Mouse (Mus musculus) CH12.LX (cell line): ENCODE data around the gene Hdlbp. TPM values are rescaled to one million over a fixed set of nuclear protein-coding genes. Genes with fewer than 3 reads are reported as not detected.
"Not testable (repeated sequence)": the region's sequence is repeated elsewhere in the genome, so short reads cannot be mapped to it uniquely, and the experiment has no call there.

Experiments used
- DNase-seq: peaks from one replicate; pipeline ENCODE4 v3.0.0-alpha.2; 2013; ENCODE audit errors: extremely low read depth
- H3K27ac ChIP-seq: 2 replicates; pipeline ENCODE4 v1.5.1; 2012; ENCODE audit warnings: low read depth, mild to moderate bottlenecking, control low read depth, moderate library complexity; ENCODE audit not compliant: insufficient read depth
- H3K27me3 ChIP-seq: replicated peaks from 2 replicates; pipeline ENCODE3; 2012; ENCODE audit warnings: inconsistent platforms
- H3K36me3 ChIP-seq, 2 experiments: replicated peaks in 1 of 2; 2 replicates each; pipeline versions ENCODE3 to v1.6.1; 2012; ENCODE audit warnings: inconsistent platforms in 1 of 2, low read length in 1 of 2, mild to moderate bottlenecking in 1 of 2, mixed read lengths in 1 of 2, moderate library complexity in 1 of 2; ENCODE audit not compliant: control insufficient read depth in 1 of 2, insufficient read depth in 1 of 2
- H3K4me1 ChIP-seq, 2 experiments: 2 replicates each; pipeline ENCODE4 v1.6.1; 2012; ENCODE audit warnings: inconsistent platforms in 1 of 2, moderate library complexity in 1 of 2; ENCODE audit not compliant: insufficient read depth in 2 of 2, control insufficient read depth in 1 of 2
- H3K4me2 ChIP-seq: 2 replicates; pipeline ENCODE4 v1.6.1; 2012; ENCODE audit warnings: low read depth, mild to moderate bottlenecking, control low read depth; ENCODE audit not compliant: poor library complexity, insufficient read depth, severe bottlenecking
- H3K4me3 ChIP-seq, 3 experiments: fragments of 150-350 bp in 1 of 3; sonication (generic) in 1 of 3; replicated peaks in 1 of 3; 2 replicates each; pipeline versions ENCODE3 to v1.5.1; 2011 to 2012; ENCODE audit warnings: low read depth in 2 of 3, low read length in 2 of 3, mild to moderate bottlenecking in 2 of 3, moderate library complexity in 2 of 3, control low read depth in 1 of 3, improper control_type of control experiment in 1 of 3, inconsistent platforms in 1 of 3, mixed read lengths in 1 of 3; ENCODE audit not compliant: poor library complexity in 1 of 3
- H3K79me2 ChIP-seq: replicated peaks from 2 replicates; pipeline ENCODE4 v1.6.1; 2012; ENCODE audit warnings: mild to moderate bottlenecking, moderate library complexity; ENCODE audit not compliant: control insufficient read depth, poor library complexity, insufficient read depth, severe bottlenecking; ENCODE audit errors: extremely low read depth
- H3K9ac ChIP-seq: 2 replicates; pipeline ENCODE4 v1.6.1; 2012; ENCODE audit warnings: low read depth, mild to moderate bottlenecking, control low read depth, moderate library complexity; ENCODE audit not compliant: insufficient read depth
- H3K9me3 ChIP-seq: replicated peaks from 2 replicates; pipeline ENCODE3; 2012; ENCODE audit warnings: low read length, inconsistent platforms, mixed read lengths
- CHD2 ChIP-seq: IDR thresholded peaks from 2 replicates; pipeline ENCODE4 v1.6.1; 2011; ENCODE audit warnings: low read length, improper control_type of control experiment
- MXI1 ChIP-seq: IDR thresholded peaks from 2 replicates; pipeline ENCODE4 v1.6.1; 2011; ENCODE audit warnings: mild to moderate bottlenecking, low read depth, low read length, improper control_type of control experiment
- MYC ChIP-seq: IDR thresholded peaks from 2 replicates; pipeline ENCODE4 v1.6.1; 2011; ENCODE audit warnings: low read depth, mild to moderate bottlenecking, improper control_type of control experiment, low read length
- NRF1 ChIP-seq: IDR thresholded peaks from 2 replicates; pipeline ENCODE4 v1.6.1; 2014; ENCODE audit warnings: low read depth, mild to moderate bottlenecking, inconsistent platforms, low read length, improper control_type of control experiment, moderate library complexity
- POLR2A ChIP-seq: IDR thresholded peaks from 2 replicates; pipeline ENCODE4 v1.6.1; 2011; ENCODE audit warnings: low read depth, mild to moderate bottlenecking, improper control_type of control experiment, low read length
- POLR2AphosphoS2 ChIP-seq: IDR thresholded peaks from 2 replicates; pipeline ENCODE4 v1.6.1; 2011; ENCODE audit warnings: low read depth, low read length, improper control_type of control experiment
- RCOR1 ChIP-seq: conservative IDR thresholded peaks from 2 replicates; pipeline ENCODE4 v1.6.1; 2012; ENCODE audit warnings: low read depth, mild to moderate bottlenecking, inconsistent platforms, low read length, improper control_type of control experiment
- SIN3A ChIP-seq: IDR thresholded peaks from 2 replicates; pipeline ENCODE4 v1.6.1; 2012; ENCODE audit warnings: low read length, improper control_type of control experiment, inconsistent platforms
- TCF12 ChIP-seq: IDR thresholded peaks from 2 replicates; pipeline ENCODE4 v1.6.1; 2014; ENCODE audit warnings: low read depth, mild to moderate bottlenecking, inconsistent platforms, low read length, improper control_type of control experiment
- UBTF ChIP-seq: IDR thresholded peaks from 2 replicates; pipeline ENCODE4 v1.6.1; 2012; ENCODE audit warnings: low read depth, mild to moderate bottlenecking, inconsistent platforms, low read length, improper control_type of control experiment, moderate library complexity
- USF1 ChIP-seq: IDR thresholded peaks from 2 replicates; pipeline ENCODE4 v1.6.1; 2014; ENCODE audit warnings: low read depth, mild to moderate bottlenecking, inconsistent platforms, low read length, improper control_type of control experiment
- ZNF384 ChIP-seq: IDR thresholded peaks from 2 replicates; pipeline ENCODE4 v1.6.1; 2012; ENCODE audit warnings: low read depth, low read length, improper control_type of control experiment, inconsistent platforms
- dilution Hi-C: fragments of 300-500 bp; cut with MboI; formaldehyde crosslinking; loops from 2 replicates; pipeline ENCODE4 v1.14.3; 2020; ENCODE audit warnings: low sequenced_read_pairs; ENCODE audit not compliant: extremely low pct_unique_long_range_greater_than_20kb, extremely low pct_ligation_motif_present
- in situ Hi-C: fragments of 300-500 bp; cut with MboI; formaldehyde crosslinking; loops from 3 replicates; pipeline ENCODE4 v1.14.3; 2019; ENCODE audit warnings: low sequenced_read_pairs, low pct_ligation_motif_present, low pct_unique_long_range_greater_than_20kb, mixed read lengths
- polyA plus RNA-seq: library from polyadenylated mRNA; unstranded; fragments of >175 nt; gene quantifications from 2 replicates; pipeline ENCODE4 v1.2.1, GENCODE M21; 2012; ENCODE audit warnings: low read depth; ENCODE audit not compliant: insufficient read length
- total RNA-seq, 2 experiments: library from RNA; depleted of rRNA; stranded (reverse); fragments of 300-350 nt in 1 of 2; fragments of >200 nt in 1 of 2; gene quantifications; 2 replicates each; pipeline ENCODE4 v1.2.3; 2012 to 2014

Hdlbp gene
- total and polyA plus RNA-seq, 3 experiments: 106 to 178 (median 114) TPM

GRCm38 (mm10) chr1:93512351-93512690, 33.7 kb upstream of the Hdlbp start:
- H3K27me3 ChIP-seq: no peaks in the 10 kb centered on the region
- dilution Hi-C loops: no loop called here
- H3K9ac ChIP-seq: peak overlapping the region; percentile 69
- H3K9me3 ChIP-seq: no peaks in the 10 kb centered on the region
- no peak for DNase-seq
- no peaks in the 10 kb centered on the region for H3K79me2 ChIP-seq
- H3K4me2 ChIP-seq: peak overlapping the region; percentile 86
- H3K36me3 ChIP-seq: peaks cover 11 to 22% of the 10 kb centered on the region in 2 experiments
- H3K4me1 ChIP-seq: peaks cover 0 to 12% of the 10 kb centered on the region in 2 experiments; a peak in 2 of 4 replicates
- TF ChIP-seq RCOR1 (no peak), MYC (0 out of 2 replicates have a peak, but pooled peaks have one; percentile 6), MXI1 (0 out of 2 replicates have a peak, but pooled peaks have one; percentile 12)
- TF ChIP-seq, all 38 proteins: peak for 2
- in situ Hi-C loops: no loop called here
- Histone ChIP-seq H3K27ac (no peak overlapping the region; the same call in 1 of the 2 replicates), H3K4me3 (peak overlapping the region; percentile 64 to 81 (median 70))

- H3K4me2 ChIP-seq: peak within 1 kb of the TSS; percentile 86
- H3K4me1 ChIP-seq: peaks cover 0 to 12% of the 10 kb centered on the region in 2 experiments; a peak in 2 of 4 replicates
- H3K79me2 ChIP-seq: no peaks in the 10 kb centered on the region
- peak; percentile 92 for DNase-seq
- in situ Hi-C loops (no loop called here), dilution Hi-C loops (no loop called here)
- TF ChIP-seq UBTF (no peak), NRF1 (peak; percentile 61), TCF12 (0 out of 2 replicates have a peak, but pooled peaks have one; percentile 20), POLR2A (peak; percentile 69), USF1 (peak; percentile 41; the same call in 1 of the 2 replicates), POLR2AphosphoS2 (peak; percentile 32; the same call in 1 of the 2 replicates), SIN3A (peak; percentile 23; the same call in 1 of the 2 replicates), MXI1 (peak; percentile 46; the same call in 1 of the 2 replicates), CHD2 (no peak), ZNF384 (no peak)
- H3K36me3 ChIP-seq: peaks cover 14 to 25% of the 10 kb centered on the region in 2 experiments
- no peak within 1 kb of the TSS; the same call in 1 of the 2 replicates for H3K27ac ChIP-seq
- no peaks in the 10 kb centered on the region for H3K27me3 ChIP-seq
- no peaks in the 10 kb centered on the region for H3K9me3 ChIP-seq
- peak within 1 kb of the TSS; percentile 69 for H3K9ac ChIP-seq
- H3K4me3 ChIP-seq: peak within 1 kb of the TSS; percentile 64 to 81 (median 70)
These were observed 33.2 kb upstream of the Hdlbp start, which contains the start of gene Farp2 for GRCm38 (mm10) chr1:93511585-93512350. TSS of gene Farp2 (plus strand) at chr1:93512079.

- H3K9me3 ChIP-seq, H3K9ac ChIP-seq, in situ Hi-C loops, H3K4me3 ChIP-seq, H3K4me2 ChIP-seq, dilution Hi-C loops, H3K27me3 ChIP-seq, H3K79me2 ChIP-seq, DNase-seq, H3K27ac ChIP-seq: not testable (repeated sequence)
- Histone ChIP-seq H3K36me3 (peaks cover 26 to 53% of the 10 kb centered on the region in 2 experiments), H3K4me1 (peaks cover 0 to 12% of the 10 kb centered on the region in 2 experiments; a peak in 2 of 4 replicates)
These were observed 30.0 kb upstream of the Hdlbp start for GRCm38 (mm10) chr1:93508576-93508975.
